Mouse (Mus musculus): ENCODE data around the gene Spata5.

Gene Spata5

GRCm38 (mm10) chr3:37419458-37419991, at the start of gene Spata5:
TSS of gene Spata5 (plus strand) at chr3:37419896.
- peak; percentile 99 for DNase-seq (ENCODE audit: low read depth, low spot score)

GRCm38 (mm10) chr3:37370407-37370806, 49.3 kb upstream of the Spata5 start:
- DNase-seq (ENCODE audit: low read depth, low spot score) = peak; percentile 88

GRCm38 (mm10) chr3:37373712-37374111, 46.0 kb upstream of the Spata5 start:
- DNase-seq (ENCODE audit: low read depth, low spot score) = no peak

- no peak for DNase-seq (ENCODE audit: low read depth, low spot score)
Observed at GRCm38 (mm10) chr3:37377926-37378325, 41.8 kb upstream of the Spata5 start.

GRCm38 (mm10) chr3:37378412-37378811, 41.3 kb upstream of the Spata5 start:
- no peak for DNase-seq (ENCODE audit: low read depth, low spot score)

GRCm38 (mm10) chr3:37379201-37379600, 40.5 kb upstream of the Spata5 start:
- DNase-seq (ENCODE audit: low read depth, low spot score) = no peak

- no peak for DNase-seq (ENCODE audit: low read depth, low spot score)
Observed at GRCm38 (mm10) chr3:37379930-37380881, 39.5 kb upstream of the Spata5 start.

GRCm38 (mm10) chr3:37381457-37381856, 38.2 kb upstream of the Spata5 start:
- no peak for DNase-seq (ENCODE audit: low read depth, low spot score)

- no peak for DNase-seq (ENCODE audit: low read depth, low spot score)
Observed at GRCm38 (mm10) chr3:37383096-37383765, 36.5 kb upstream of the Spata5 start.

GRCm38 (mm10) chr3:37387310-37387709, 32.4 kb upstream of the Spata5 start:
- no peak for DNase-seq (ENCODE audit: low read depth, low spot score)

GRCm38 (mm10) chr3:37396930-37397608, 22.6 kb upstream of the Spata5 start:
- DNase-seq (ENCODE audit: low read depth, low spot score) = no peak

- peak; percentile 52 for DNase-seq (ENCODE audit: low read depth, low spot score)
Observed at GRCm38 (mm10) chr3:37397646-37398045, 22.1 kb upstream of the Spata5 start.

- peak; percentile 84 for DNase-seq (ENCODE audit: low read depth, low spot score)
Observed at GRCm38 (mm10) chr3:37398661-37399395, 20.9 kb upstream of the Spata5 start.

- peak; percentile 93 for DNase-seq (ENCODE audit: low read depth, low spot score)
Observed at GRCm38 (mm10) chr3:37401729-37402610, 17.7 kb upstream of the Spata5 start.

- DNase-seq (ENCODE audit: low read depth, low spot score) = no peak
Observed at GRCm38 (mm10) chr3:37407598-37407997, 12.1 kb upstream of the Spata5 start.

GRCm38 (mm10) chr3:37413446-37413845, 6.2 kb upstream of the Spata5 start:
- peak; percentile 70 for DNase-seq (ENCODE audit: low read depth, low spot score)

GRCm38 (mm10) chr3:37414413-37414960, 5.2 kb upstream of the Spata5 start:
- DNase-seq (ENCODE audit: low read depth, low spot score) = peak; percentile 96

- DNase-seq (ENCODE audit: low read depth, low spot score) = peak; percentile 27
Observed at GRCm38 (mm10) chr3:37418341-37418740, 1.4 kb upstream of the Spata5 start.

GRCm38 (mm10) chr3:37418961-37419457, 687 bp upstream of the Spata5 start:
- DNase-seq (ENCODE audit: low read depth, low spot score) = peak; percentile 76

- peak; percentile 89 for DNase-seq (ENCODE audit: low read depth, low spot score)
Observed at GRCm38 (mm10) chr3:37420072-37420471, 376 bp downstream of the Spata5 start, which contains the start of gene Nudt6. TSS of gene Nudt6 (minus strand) at chr3:37420211.
